Mouse (Mus musculus) bone marrow macrophage, adult 2 months (primary cell): ENCODE data around the gene Pigw.

ENCODE experiments used
- CTCF ChIP-seq: IDR thresholded peaks from 2 replicates; pipeline ENCODE4 v1.5.1; 2012; ENCODE audit warnings: low read depth, mild to moderate bottlenecking, low read length, moderate library complexity
- POLR2A ChIP-seq: IDR thresholded peaks from 2 replicates; pipeline ENCODE4 v1.6.1; 2012; ENCODE audit warnings: mild to moderate bottlenecking, low read depth, low read length, borderline replicate concordance

- TF ChIP-seq CTCF (no peak), POLR2A (no peak)
Observed at GRCm38 (mm10) chr11:84867586-84867985, 12.5 kb downstream of the Pigw start.
